Mouse (Mus musculus) skeletal muscle tissue, adult 2 months (tissue): ENCODE data around the gene Pdk2.

Source experiments
- DNase-seq: peaks from one replicate; pipeline ENCODE4 v3.0.0-alpha.2; 2012; ENCODE audit warnings: low read depth, low spot score

Pdk2 gene

GRCm38 (mm10) chr11:95041139-95041609 is at the start of gene Pdk2:
Gene Pdk2 (minus strand): TSS chr11:95041354.
- peak; percentile 98 for DNase-seq

GRCm38 (mm10) chr11:95088857-95089779 is 48.0 kb upstream of the Pdk2 start:
- no peak for DNase-seq

- DNase-seq = no peak
These were observed 47.1 kb upstream of the Pdk2 start for GRCm38 (mm10) chr11:95088286-95088685.

GRCm38 (mm10) chr11:95087301-95088228 is 46.4 kb upstream of the Pdk2 start:
- no peak for DNase-seq

GRCm38 (mm10) chr11:95086229-95086628 is 45.1 kb upstream of the Pdk2 start:
- no peak for DNase-seq

GRCm38 (mm10) chr11:95085710-95086109 is 44.6 kb upstream of the Pdk2 start:
- no peak for DNase-seq

- no peak for DNase-seq
These were observed 43.7 kb upstream of the Pdk2 start for GRCm38 (mm10) chr11:95084811-95085382.

- DNase-seq = no peak
These were observed 43.0 kb upstream of the Pdk2 start for GRCm38 (mm10) chr11:95084175-95084574.

GRCm38 (mm10) chr11:95082896-95083295 is 41.7 kb upstream of the Pdk2 start:
- no peak for DNase-seq

- DNase-seq = no peak
These were observed 39.6 kb upstream of the Pdk2 start for GRCm38 (mm10) chr11:95080783-95081182.

GRCm38 (mm10) chr11:95079256-95079875 is 38.2 kb upstream of the Pdk2 start:
- DNase-seq = no peak

GRCm38 (mm10) chr11:95077956-95078355 is 36.8 kb upstream of the Pdk2 start:
- no peak for DNase-seq

- DNase-seq = no peak
These were observed 35.5 kb upstream of the Pdk2 start, which contains the start of gene Itga3 for GRCm38 (mm10) chr11:95076536-95077111. Gene Itga3 (minus strand): TSS chr11:95076801.

GRCm38 (mm10) chr11:95076041-95076535 is 34.9 kb upstream of the Pdk2 start:
- no peak for DNase-seq

- DNase-seq = no peak
These were observed 34.3 kb upstream of the Pdk2 start for GRCm38 (mm10) chr11:95075197-95076040.

GRCm38 (mm10) chr11:95074694-95075093 is 33.5 kb upstream of the Pdk2 start:
- DNase-seq = no peak

GRCm38 (mm10) chr11:95073835-95074234 is 32.7 kb upstream of the Pdk2 start:
- no peak for DNase-seq

GRCm38 (mm10) chr11:95072804-95073203 is 31.6 kb upstream of the Pdk2 start:
- no peak for DNase-seq

- DNase-seq = no peak
These were observed 31.0 kb upstream of the Pdk2 start for GRCm38 (mm10) chr11:95072136-95072535.

GRCm38 (mm10) chr11:95071266-95071665 is 30.1 kb upstream of the Pdk2 start:
- no peak for DNase-seq
